Mouse (Mus musculus) brain, embryonic 14.5 days (tissue): ENCODE data around the gene Slc22a6.

ENCODE experiments used
- CTCF ChIP-seq: fragments of 200-500 bp; IDR thresholded peaks from 2 replicates; pipeline ENCODE4 v1.5.1; 2012; ENCODE audit warnings: inconsistent platforms, mild to moderate bottlenecking, moderate library complexity, borderline replicate concordance; ENCODE audit not compliant: insufficient read depth, insufficient read length; ENCODE audit errors: extremely low read depth
- POLR2A ChIP-seq: fragments of 200-500 bp; IDR thresholded peaks from 2 replicates; pipeline ENCODE4 v1.6.1; 2012; ENCODE audit warnings: mild to moderate bottlenecking, inconsistent platforms, borderline replicate concordance; ENCODE audit not compliant: poor library complexity, insufficient read depth, insufficient read length, severe bottlenecking; ENCODE audit errors: extremely low read depth

DNA sequence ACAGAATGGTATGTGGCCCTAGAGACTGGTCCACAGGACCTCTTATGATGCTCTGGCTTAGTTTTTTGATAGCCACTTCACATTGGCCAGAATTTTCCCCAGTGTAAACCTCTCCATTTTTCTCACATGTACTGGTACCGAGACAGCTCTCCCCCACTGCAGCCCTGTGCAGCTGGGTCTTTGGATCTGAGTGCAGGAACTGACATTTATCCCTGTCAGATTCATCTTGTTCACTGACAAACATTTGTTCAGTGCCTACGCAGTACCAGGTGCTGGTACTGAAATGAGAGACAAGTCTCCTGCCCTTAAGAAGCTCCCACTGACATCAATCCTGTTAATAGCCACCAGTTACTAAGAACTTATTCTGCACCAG lies 38.9 kb upstream of the Slc22a6 start:
- TF ChIP-seq CTCF (no peak), POLR2A (no peak)
